Mouse (Mus musculus) embryonic fibroblast, embryonic 13.5 days (primary cell): Measurements from ENCODE around the gene Olfr1039.
"Not testable (repeated sequence)": the region's sequence is repeated elsewhere in the genome, so short reads cannot be mapped to it uniquely, and the experiment has no call there.

Source experiments
- CTCF ChIP-seq: IDR thresholded peaks from 2 replicates; pipeline ENCODE4 v1.5.1; 2011; ENCODE audit warnings: mild to moderate bottlenecking, control low read depth, low read length, moderate library complexity, borderline replicate concordance; ENCODE audit not compliant: insufficient read depth
- POLR2A ChIP-seq: IDR thresholded peaks from 2 replicates; pipeline ENCODE4 v1.6.1; 2011; ENCODE audit warnings: low read depth, mild to moderate bottlenecking, control low read depth, low read length, moderate library complexity

DNA sequence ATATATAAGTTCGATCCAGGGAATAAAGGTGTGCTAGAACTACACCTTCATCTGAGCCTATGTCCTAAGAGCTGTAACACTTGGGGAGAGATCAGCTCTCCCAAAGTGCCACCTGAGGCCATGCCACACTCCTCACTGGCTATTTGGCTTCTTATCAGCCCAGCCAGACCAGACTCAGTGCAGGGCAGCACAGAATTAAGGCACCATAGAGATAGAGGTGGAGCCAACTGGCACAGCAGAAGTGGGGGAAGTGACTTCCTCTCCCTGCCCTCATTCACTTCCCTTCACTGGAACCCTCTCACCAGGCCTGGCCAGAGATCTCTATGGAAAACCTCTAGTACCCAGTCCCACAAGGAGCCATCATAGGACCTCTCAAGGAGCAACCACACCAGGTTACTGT is 55.2 kb downstream of the Olfr1039 start:
- not testable (repeated sequence) for TF ChIP-seq CTCF, POLR2A
